Mouse (Mus musculus): ENCODE data around the gene Tet3.

Gene Tet3

DNA sequence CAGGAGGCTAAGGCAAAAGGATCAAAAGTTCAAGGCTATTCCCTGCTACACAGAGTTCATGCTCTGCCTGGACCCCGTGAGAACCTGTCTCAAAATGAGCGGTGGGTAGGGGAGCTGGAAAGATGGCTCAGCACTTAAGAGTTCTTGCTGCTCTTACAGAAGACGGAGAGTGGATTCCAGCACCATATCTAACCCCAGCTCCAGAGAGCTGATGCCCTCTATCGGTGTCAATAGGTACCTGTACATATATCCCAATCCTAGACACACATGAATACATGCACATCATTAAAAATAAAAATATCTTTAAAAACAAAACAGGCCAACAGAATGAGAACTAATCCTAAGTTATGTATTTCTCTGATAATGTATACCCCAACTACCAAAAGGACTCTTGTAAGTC is 19.3 kb upstream of the Tet3 start:
- no peak for DNase-seq (ENCODE audit: low read depth)

DNA sequence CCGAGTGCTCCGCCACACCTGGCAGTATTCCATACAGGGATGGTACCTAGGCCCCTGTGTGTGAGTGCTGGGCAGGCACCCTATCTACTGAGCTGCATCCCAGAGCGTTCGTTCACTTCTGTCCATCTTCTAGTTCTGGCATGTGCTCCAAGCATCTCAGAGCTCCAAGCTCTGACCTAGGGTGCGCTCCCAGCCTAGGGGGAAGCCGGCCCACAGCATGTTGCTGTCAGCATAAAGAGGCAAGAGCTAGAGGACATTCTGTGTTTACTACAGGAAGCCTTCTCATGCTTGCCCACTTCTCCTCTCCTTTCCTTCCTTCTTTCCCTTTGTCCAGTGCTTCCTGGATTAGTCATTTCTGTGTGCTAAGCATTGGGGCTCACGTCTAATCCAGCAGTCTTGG is 16.5 kb upstream of the Tet3 start:
- DNase-seq (ENCODE audit: low read depth) = no peak

DNA sequence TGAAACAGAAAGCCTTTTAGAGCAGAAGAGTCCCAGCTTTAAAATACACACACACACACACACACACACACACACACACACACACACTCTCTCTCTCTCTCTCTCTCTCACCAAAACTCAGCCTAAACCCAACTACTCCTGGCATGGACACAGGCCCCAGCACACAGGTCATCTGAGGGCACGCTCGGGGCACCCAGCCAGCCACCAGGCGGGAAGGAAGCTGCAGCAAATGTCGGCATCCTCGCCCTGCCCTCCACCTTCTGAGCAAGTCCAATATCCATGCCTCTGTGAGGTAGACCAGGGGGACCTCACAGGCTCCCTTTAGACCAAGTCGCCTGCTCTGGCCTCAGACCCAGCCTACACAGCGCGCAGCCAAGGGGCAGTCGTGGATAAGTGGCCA is 14.4 kb upstream of the Tet3 start:
- no peak for DNase-seq (ENCODE audit: low read depth)

DNA sequence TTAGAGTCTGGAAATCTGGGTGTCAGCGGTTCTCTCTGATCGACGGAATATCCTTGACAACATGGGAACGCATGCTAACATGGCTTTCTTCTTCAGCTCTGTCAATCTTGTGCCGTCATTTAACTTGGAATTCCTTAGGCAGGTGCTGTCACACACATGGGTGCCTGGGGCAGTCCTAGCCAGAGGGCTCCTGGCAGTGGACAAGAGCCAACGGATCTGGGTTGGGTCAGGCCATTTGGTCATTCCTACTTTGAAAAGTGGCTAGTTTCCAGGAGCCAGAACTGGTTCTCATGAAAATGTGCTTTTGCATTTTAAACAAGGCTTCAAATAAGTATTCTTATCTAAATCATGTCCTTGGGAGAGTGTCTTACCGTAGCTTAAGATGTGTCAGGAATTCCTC is 12.9 kb upstream of the Tet3 start:
- DNase-seq (ENCODE audit: low read depth) = no peak

DNA sequence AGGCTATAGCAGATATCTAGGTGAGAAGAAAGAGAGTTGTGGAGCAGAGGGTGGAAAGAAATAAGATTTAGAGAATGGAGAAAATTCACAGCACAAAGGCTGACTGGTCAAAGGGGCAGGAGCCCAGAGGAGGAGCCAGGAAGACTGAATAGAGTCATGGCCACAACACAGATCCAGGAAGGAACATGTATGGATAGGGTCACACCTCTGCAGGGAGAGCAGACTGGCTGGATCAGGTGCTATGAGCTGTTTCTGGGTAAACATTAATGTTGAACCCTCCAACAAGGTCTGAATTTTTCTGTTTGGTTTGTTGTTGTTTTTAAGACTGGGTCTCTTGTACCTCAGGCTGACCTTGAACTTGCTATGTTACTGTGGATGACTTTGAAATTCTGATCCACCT is 5.1 kb upstream of the Tet3 start:
- no peak for DNase-seq (ENCODE audit: low read depth)

DNA sequence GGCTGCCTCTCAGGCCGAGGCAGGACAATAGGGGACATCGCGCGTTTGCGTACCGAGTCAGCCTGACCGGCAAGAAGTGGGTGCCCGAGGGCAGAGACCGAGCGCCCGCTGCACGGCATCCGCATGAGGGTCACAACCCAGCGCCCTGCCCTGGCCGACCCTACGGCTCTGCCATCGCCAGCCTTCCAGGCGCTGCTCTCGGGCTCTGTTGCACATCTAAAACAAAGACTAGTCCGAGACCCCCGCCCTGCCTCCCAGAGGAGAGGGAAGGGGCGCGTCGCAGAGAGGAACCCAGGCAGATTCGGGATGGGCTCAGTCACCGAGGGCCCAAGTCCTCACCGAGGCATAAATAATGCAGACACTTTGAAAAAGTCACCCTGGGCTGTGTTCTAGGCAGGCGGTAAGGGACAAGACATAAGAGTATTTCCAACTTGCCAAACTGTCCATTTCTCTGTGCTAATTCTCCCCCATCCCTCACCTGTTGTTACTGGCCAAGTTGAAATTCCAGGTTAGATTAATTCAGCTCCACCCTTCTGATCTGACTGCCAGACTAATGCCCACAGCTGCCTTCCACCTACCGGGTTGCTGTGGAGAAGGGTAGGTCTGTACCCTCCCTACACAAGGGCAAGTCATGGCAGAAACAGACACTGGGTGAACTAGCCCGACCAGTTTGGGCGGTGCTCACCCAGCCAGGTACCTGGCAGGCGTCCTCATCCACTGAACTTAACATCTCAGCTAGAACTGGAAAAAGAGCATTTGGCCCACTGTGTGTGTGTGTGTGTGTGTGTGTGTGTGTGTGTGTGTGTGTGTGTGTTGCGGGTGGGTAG is 1.7 kb downstream of the Tet3 start:
- DNase-seq (ENCODE audit: low read depth) = no peak

DNA sequence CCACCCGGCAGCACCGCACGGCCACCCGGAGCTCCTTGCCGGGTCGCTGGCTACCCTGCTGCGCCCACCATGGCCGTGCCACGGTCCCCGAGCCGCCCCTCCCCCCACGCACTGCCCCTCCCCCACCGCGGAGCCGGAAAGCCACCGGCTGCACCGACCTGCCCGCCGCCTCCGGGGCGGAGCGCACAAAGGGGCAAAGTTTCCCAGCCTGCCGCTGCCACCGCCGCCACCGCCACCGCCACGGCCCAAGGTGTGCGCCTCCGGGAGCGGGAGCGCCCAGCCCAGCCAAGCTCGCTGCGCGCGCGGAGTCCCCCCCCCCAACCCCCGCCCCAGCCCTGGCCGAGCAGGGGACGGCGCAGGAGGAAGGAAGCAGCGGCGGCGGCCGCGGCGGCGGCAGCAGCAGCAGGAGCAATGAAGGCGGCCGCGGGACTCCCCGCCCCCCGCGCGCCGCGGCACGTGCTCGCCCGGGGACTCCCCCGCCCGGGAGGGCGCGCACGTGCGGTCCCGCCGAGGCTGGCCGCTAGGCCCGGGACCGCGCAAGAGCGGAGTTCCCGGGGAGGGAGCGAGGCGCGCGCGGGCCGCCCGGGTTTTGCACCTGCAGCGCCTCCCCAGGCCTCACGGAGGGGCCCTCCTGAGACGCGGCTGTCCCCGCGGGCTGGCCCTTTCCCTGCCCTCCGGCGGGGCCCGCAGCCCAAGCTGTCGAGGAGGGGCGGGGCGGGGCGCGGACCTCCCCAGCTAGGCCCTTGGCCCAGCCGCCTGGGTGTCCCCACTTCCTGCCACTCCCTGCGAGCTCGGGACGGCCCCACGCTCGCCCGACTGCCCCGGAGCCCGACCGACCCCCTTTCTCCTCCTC is 2.5 kb downstream of the Tet3 start:
- DNase-seq (ENCODE audit: low read depth) = no peak

DNA sequence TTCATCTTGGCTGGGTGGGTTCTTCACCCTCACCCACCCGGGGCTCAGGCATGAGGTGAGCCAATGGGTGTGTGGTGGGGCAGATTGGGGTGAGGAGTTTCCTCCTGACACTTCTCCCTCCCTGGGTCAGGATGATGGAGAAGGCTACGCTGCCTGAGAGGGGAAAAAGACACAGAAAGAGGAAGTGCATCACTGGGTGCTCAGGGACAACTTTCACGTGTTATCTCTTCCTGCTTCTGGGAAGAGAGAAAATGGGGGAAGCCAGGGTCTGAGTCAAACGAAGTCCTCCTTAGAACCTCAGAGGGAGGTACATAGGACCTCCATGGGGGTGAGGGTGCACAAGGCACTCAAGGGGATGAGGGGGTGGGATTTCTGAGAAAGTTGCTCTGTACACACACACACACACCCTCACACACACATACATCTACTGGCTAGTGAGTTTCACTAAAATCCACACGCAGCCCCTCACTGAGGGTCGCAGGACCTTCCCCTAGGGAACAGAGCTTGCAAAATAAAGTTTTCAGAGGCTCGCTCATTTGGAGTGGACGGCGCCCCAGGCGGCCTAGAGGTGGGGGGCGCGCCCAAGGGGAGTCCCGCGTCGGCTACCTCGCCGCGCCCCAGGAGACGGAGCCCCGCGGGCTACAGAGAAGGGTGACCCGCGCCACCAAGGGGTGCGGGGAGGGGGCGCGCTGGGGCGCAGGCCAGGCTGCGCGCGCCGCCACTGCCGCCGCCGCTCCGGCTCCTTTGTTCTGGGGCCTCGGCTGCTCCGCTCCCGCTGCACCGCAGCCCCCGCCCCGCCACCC is 3.4 kb downstream of the Tet3 start:
- DNase-seq (ENCODE audit: low read depth) = no peak

DNA sequence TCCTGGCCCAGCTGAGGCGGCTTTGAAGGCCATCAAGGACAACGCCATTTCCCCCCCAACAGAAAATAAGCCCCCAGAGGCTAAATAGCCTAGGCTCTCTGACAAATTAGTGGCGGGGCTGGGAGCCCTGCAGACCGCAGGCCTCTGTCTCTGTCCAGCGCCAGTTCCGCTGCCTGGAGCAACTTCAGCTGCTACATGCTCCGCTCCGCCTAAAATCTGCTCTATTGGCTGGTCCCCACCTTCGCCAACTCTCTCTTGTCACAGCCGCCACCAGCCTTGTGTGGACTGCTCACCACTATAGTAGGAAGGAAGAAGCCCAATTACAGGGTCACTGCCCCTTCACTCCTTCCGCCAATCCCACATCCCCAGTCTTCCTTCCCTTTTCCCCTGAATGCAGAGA is 5.2 kb downstream of the Tet3 start:
- no peak for DNase-seq (ENCODE audit: low read depth)

DNA sequence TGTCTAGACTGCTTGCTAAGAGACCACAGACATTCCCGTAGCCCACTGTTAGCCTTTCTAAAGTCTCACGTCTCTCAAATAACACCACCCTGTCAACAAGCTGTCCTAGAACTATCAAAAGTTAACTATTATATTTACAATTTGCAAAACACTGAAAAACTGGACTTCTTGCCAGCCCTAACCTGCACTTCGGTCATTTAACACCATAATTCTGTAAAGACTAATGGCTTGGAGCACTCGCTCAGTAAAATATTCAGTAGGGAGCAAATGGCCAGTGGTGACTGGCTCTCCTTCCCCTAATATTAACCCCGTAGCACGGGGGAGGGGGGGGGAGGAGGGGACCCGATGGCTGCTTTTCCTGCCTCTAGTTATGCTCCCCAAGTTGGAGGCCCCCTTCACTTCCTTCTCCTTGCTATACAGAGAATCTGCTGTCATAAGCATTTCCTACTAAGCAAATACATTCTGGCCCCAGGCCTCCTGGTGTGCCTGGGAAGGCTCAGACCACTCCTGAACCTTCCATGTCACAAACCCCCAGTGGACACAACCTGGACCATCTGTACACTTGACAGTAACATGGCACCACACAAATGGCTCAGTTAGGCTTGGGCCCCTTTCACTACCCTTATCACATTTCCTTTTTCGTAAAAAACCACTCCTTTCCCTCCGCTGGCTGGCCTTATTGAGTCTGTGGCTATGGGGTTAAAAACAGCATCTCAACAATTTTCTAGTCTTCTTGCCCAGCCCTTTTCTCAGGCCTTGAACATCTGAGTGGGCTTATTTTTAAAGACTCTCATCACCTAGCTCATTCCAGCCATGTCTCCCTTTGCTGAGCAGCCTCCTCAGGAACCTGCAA is 8.2 kb downstream of the Tet3 start:
- DNase-seq (ENCODE audit: low read depth) = no peak

DNA sequence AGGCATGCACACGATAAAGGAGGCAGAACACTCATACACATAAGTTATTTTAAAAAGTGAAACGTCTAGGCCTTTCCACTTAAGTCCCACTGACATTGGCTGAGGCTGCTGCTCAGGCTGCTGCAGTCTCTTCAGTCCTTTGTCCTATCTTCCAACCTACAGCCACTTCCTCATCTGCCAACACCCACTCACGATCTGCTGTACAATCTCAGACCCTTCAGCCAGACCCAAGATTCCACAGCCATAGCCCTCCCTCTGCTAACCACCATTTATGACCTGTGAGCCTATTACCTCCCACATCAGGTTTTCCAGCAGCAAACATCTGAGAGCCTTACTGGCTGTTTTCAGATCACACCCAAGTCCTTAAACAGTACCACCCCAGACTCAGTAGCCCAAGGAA is 9.4 kb downstream of the Tet3 start:
- no peak for DNase-seq (ENCODE audit: low read depth)

DNA sequence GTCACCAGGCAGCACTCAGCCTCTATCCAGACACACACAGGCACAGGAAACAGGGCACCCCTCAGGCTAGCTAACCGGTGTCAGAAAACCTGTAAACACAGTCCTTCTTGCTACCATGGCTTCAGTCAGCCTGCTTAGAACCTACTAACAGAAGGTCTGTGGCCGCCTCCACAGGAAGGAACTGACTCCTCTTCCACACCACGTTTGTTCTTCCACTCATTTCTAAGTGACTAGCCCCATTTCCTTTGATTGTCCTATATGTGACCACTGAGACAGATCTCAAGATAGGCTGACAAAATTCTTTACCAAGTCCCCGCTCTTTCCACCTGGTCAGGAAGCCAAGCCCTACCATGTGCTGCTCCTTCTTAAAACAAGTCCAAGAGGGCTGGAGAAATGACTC is 10.0 kb downstream of the Tet3 start:
- DNase-seq (ENCODE audit: low read depth) = no peak

DNA sequence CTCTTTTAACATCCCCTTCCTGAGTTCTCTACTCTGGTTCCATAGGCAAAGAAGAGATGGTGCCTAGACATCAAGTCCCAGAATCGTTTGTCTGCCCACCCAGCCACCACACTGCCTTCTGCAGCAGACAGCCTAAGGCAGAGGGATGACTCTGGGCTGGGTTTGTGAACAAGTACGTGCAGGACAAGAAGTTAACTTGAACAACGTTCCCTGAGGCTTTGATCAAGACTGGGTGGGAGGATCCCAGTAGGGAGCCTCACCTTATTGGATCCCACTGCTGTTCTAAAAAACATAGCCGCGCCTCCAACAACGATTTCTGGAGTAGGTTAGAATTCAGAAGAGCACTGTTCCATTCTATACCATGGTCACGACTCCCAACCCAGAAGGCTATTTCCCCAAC is 11.9 kb downstream of the Tet3 start:
- no peak for DNase-seq (ENCODE audit: low read depth)

DNA sequence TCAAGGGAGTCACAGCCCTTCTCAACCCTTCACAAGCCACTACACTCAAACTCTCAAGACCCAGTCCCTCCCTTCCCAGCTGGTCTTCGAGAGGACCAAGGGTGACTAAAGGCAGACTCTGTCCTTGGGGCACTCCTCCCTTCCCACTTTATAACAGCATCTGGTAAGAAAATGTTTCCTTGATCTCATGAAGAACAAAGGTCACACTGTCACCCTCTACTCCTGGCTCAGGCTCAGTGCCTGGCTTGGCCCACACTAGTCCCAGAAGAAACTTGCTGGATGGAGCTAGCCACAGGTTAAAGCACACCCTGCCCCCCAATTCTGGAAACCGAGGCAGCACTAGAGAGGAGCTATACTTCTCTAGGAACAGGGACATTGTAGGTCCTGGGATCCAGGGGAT is 13.1 kb downstream of the Tet3 start:
- DNase-seq (ENCODE audit: low read depth) = no peak

DNA sequence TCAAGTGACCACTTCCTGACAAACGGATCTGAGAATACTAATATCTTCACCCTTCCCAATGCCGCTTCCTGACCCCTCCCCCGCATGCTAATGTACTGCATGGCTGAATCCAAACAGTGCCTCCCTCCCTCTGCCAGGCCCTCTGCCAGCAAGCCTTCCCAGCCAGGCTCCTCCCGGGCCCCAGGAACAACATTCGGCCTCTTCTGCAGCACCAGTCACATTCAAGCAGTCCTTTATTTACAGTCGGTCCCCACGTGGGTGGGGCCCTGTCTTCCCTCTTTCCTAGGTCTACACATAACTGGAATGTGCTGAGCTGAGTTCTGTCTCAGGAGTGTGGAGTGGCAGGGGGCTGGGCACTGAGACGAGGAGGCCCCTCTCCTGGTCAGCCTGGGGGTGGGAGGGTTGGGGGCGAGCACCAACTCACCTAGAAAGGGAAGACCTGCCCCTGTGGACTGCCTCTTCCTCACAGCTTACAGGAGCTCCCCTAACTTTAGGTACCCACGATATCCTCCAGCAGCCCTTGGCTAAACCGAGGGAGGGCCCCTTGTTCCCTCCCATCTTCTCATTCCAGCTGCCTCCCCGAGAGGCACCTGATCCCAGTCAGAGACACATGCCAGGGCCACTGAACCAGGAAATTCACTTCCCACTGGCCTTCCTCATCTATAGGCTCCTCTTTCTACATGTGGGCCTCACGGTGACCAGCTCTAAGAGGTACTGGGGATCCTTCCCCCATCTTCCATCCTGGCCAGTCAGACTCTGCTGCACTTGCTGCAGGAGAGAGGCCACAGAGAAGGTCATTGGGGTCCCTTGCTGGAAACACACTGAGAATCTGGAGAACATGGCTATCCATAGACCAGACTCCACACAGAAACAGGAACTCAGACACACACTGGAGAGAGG is 15.2 kb downstream of the Tet3 start:
- DNase-seq (ENCODE audit: low read depth) = no peak

DNA sequence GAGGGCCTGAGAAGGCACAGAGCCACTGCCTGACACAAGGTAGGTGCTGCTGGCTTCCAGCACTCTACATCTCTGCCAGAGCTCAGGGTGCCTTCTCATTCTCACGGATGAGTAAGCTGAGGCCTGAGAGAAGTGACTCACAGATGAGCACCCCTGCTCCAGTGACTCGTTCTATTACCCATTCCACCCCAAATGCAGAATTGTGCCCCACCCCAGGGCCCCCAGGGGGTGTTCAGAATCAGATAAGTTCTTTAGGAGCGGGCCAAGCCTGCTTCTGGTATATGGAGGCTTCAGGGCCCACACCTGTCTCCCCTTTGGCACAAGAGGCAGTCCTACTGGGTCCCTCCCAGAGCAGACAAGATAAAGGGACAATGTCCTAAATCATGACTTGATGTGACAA is 16.2 kb downstream of the Tet3 start:
- no peak for DNase-seq (ENCODE audit: low read depth)

DNA sequence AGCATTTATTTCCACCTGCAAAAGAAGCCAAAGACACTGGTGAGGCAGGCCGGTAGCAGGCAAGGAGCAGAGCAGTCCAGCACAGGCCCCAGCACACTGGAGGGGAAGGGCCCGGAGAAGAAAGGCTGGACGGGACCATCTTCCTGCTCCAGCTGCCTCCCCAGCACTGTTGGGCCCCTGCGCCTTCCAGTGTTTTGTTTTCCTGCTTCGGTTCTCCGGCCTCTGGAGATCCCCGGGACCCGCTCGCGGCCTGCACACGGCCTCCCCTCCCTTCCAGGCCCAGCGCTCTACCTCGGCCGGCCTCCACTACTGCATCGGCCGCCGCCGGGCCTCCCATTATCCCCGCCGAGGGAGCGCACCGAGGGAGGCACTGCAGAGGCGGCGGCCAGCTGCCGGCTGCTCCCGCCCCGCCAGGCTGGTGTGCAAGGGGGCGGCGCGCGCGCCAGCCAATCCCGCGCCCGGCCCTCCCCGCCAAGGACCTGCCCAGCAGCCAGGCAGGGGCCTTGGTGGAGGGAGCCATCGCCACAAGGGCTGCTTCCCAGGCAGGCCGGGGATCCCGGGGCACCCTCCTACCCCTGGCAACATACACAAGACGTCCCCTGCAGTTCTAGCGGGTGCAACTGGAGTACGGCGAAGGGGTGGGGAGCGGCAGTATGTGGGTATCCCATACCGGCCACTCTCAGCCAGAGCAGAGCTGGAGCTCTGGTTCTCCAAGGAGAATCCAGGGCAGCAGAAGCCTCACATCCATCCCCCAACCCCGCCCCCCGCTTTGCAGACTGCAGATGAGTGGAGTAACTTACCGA is 17.4 kb downstream of the Tet3 start:
- DNase-seq (ENCODE audit: low read depth) = peak; percentile 68

DNA sequence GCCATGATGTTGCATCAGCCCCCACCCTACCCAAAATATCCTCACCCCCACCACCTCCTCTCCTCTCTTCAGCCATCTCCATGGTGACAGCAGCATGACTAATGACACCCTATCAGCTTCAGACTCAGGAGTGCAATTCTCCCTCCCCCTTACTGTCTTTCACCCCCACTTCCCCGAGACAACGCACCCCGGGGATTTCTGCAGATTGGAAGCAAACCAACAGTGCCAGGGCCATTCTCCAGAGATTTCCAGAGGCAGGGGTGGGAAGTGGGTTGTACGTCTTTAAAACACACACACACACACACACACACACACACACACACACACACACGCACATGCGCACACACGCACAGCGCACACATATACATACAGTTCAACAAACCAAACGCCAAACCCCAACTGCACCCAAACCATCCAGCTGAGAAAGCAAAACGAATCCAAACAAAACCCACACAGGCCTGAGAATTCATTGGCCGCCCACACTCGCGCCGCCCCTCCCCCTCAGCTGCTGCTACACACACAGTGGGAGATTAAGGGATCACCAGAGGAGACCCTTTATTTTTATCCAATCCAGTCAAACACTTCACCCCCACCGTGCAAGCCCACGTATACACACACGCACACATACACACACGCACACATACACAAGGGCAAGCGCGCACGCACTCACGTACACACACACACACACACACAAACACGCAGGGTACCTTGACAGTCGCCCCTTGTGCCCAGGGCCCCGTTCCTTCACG is 18.2 kb downstream of the Tet3 start:
- no peak for DNase-seq (ENCODE audit: low read depth)

DNA sequence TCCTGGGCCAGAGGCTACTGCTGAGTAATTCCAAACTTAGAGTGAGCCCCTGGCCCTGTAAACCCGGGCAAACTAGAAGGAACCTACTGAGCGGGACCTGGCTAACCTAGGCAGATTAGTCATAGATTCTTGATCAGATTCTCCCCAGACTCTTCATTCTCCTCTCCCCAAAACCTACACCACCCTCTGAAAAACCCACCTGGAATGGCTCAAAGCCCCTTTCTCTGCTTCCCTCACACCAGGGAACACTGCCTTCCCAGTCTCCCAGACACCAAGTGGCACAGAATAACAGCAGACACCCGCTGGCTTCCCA is 18.7 kb downstream of the Tet3 start:
- DNase-seq (ENCODE audit: low read depth) = no peak
